Mouse (Mus musculus): ENCODE measurements around the gene Zdhhc4. TPM values are rescaled to one million over a fixed set of nuclear protein-coding genes. Genes with fewer than 3 reads are reported as not detected.

Gene Zdhhc4
- polyA plus RNA-seq, 1 experiment from 2014 or later, result 66.5 TPM

GRCm38 (mm10) chr5:143270151-143270519 is 58.9 kb downstream of the Zdhhc4 start:
- Histone ChIP-seq H3K9me3 (no peaks in the 10 kb centered on the region), H3K4me2 (peak overlapping the region; percentile 83), H3K27me3 (replicated peaks) (no peaks in the 10 kb centered on the region), H3K4me3 (replicated peaks) (peak overlapping the region; percentile 90), H3K27ac (no peak overlapping the region), H3K36me3 (no peaks in the 10 kb centered on the region), H3K4me1 (peaks cover 14% of the 10 kb centered on the region), H3K9ac (peak overlapping the region; percentile 82)
- ATAC-seq (ENCODE audit: insufficient read depth, low FRiP score, low read depth), result no peak; the same call in 1 of the 2 replicates
- 2% methylated on average over 12 of the region's 12 CpGs for WGBS

GRCm38 (mm10) chr5:143269363-143270150 is 59.5 kb downstream of the Zdhhc4 start, which contains the start of gene Zfp316:
Zfp316 (minus strand) TSS chr5:143270022.
- H3K36me3 ChIP-seq, result no peaks in the 10 kb centered on the region
- peaks cover 14% of the 10 kb centered on the region for H3K4me1 ChIP-seq
- peak within 1 kb of the TSS; percentile 83 for H3K4me2 ChIP-seq
- H3K27ac ChIP-seq, result peak within 1 kb of the TSS; percentile 72; the same call in 1 of the 2 replicates
- no peaks in the 10 kb centered on the region for H3K27me3 ChIP-seq (replicated peaks)
- no peaks in the 10 kb centered on the region for H3K9me3 ChIP-seq
- WGBS, result under 1% methylated on average over 73 of the region's 79 CpGs
- H3K9ac ChIP-seq, result peak within 1 kb of the TSS; percentile 82
- H3K4me3 ChIP-seq (replicated peaks), result peak within 1 kb of the TSS; percentile 90
- ATAC-seq (ENCODE audit: insufficient read depth, low FRiP score, low read depth), result peak; percentile 71

- 24% methylated on average over 8 of the region's 8 CpGs for WGBS
Observed at GRCm38 (mm10) chr5:143268985-143269362, 60.1 kb downstream of the Zdhhc4 start.

GRCm38 (mm10) chr5:143266794-143267193 is 62.3 kb downstream of the Zdhhc4 start:
- no peak overlapping the region for H3K4me2 ChIP-seq
- 77% methylated on average over 6 of the region's 6 CpGs for WGBS
- no peak overlapping the region for H3K4me3 ChIP-seq (replicated peaks)
- no peaks in the 10 kb centered on the region for H3K27me3 ChIP-seq (replicated peaks)
- H3K36me3 ChIP-seq, result peaks cover 10% of the 10 kb centered on the region; the same call in 1 of the 2 replicates
- peaks cover 14% of the 10 kb centered on the region for H3K4me1 ChIP-seq
- no peak overlapping the region for H3K27ac ChIP-seq
- H3K9ac ChIP-seq, result no peak overlapping the region
- H3K9me3 ChIP-seq, result no peaks in the 10 kb centered on the region
- ATAC-seq (ENCODE audit: insufficient read depth, low FRiP score, low read depth), result no peak

More at GRCm38 (mm10) chr5:143268985-143269362, 60.1 kb downstream of the Zdhhc4 start:
- no peak for ATAC-seq (ENCODE audit: insufficient read depth, low FRiP score, low read depth)
- Histone ChIP-seq H3K27ac (no peak overlapping the region), H3K9me3 (no peaks in the 10 kb centered on the region), H3K4me1 (peaks cover 14% of the 10 kb centered on the region), H3K9ac (no peak overlapping the region), H3K27me3 (replicated peaks) (no peaks in the 10 kb centered on the region), H3K4me2 (peak overlapping the region; percentile 83), H3K4me3 (replicated peaks) (peak overlapping the region; percentile 90), H3K36me3 (peaks cover 5% of the 10 kb centered on the region; the same call in 1 of the 2 replicates)

Other genes with a start within 250 kb of the Zdhhc4 start
- gene Rnf216, start 216.3 kb downstream of the Zdhhc4 start, polyA plus RNA-seq (2015; fragmentation: Nextera tagmentation; extraction: Ambion mirVana), result 33.9 and 35.2 TPM in 2 replicates
- not detected in 2 replicates for gene Olfr718-ps1, start 181.7 kb downstream of the Zdhhc4 start, polyA plus RNA-seq (2015; fragmentation: Nextera tagmentation; extraction: Ambion mirVana)
- gene Rbak, start 148.5 kb downstream of the Zdhhc4 start, polyA plus RNA-seq (2015; fragmentation: Nextera tagmentation; extraction: Ambion mirVana), result 10.5 and 11.1 TPM in 2 replicates
- gene Spdye4b, start 148.2 kb downstream of the Zdhhc4 start, polyA plus RNA-seq (2015; fragmentation: Nextera tagmentation; extraction: Ambion mirVana), result 0.09 TPM in 1 of 2 replicates, not detected in the other
- not detected in 2 replicates for gene Spdye4a, start 102.4 kb downstream of the Zdhhc4 start, polyA plus RNA-seq (2015; fragmentation: Nextera tagmentation; extraction: Ambion mirVana)
- gene Zfp12, start 94.1 kb downstream of the Zdhhc4 start, polyA plus RNA-seq (2015; fragmentation: Nextera tagmentation; extraction: Ambion mirVana), result 12.8 and 13.2 TPM in 2 replicates
- gene Zfp316, start 59.2 kb downstream of the Zdhhc4 start, polyA plus RNA-seq (2015; fragmentation: Nextera tagmentation; extraction: Ambion mirVana), result 3.0 and 3.3 TPM in 2 replicates
- gene Zfp853, start 35.6 kb downstream of the Zdhhc4 start, polyA plus RNA-seq (2015; fragmentation: Nextera tagmentation; extraction: Ambion mirVana), result 0.09 TPM in 2 replicates
- gene E130309D02Rik, start 13.9 kb downstream of the Zdhhc4 start, polyA plus RNA-seq (2015; fragmentation: Nextera tagmentation; extraction: Ambion mirVana), result 32.6 and 34.3 TPM in 2 replicates
- 1.1 and 2.0 TPM in 2 replicates for gene Grid2ip, start 28.1 kb upstream of the Zdhhc4 start, polyA plus RNA-seq (2015; fragmentation: Nextera tagmentation; extraction: Ambion mirVana)
- 357 and 384 TPM in 2 replicates for gene Kdelr2, start 74.6 kb upstream of the Zdhhc4 start, polyA plus RNA-seq (2015; fragmentation: Nextera tagmentation; extraction: Ambion mirVana)
- gene Daglb, start 135.3 kb upstream of the Zdhhc4 start, polyA plus RNA-seq (2015; fragmentation: Nextera tagmentation; extraction: Ambion mirVana), result 10.4 and 11.3 TPM in 2 replicates
- gene Rac1, start 198.8 kb upstream of the Zdhhc4 start, polyA plus RNA-seq (2015; fragmentation: Nextera tagmentation; extraction: Ambion mirVana), result 425 and 464 TPM in 2 replicates

Data from stomach, embryonic 15.5 days (tissue).